Mouse (Mus musculus) heart, adult 2 months (tissue): ENCODE results near the gene Man1c1. TPM values are rescaled to one million over a fixed set of nuclear protein-coding genes. Genes with fewer than 3 reads are reported as not detected.

Experiments
- DNase-seq, 2 experiments: peaks; one replicate each; pipeline ENCODE4 v3.0.0; 2021
- H3K27ac ChIP-seq: fragments of 200-600 bp; 2 replicates; pipeline ENCODE4 v1.8.1; 2022
- H3K27me3 ChIP-seq: fragments of 200-500 bp; 2 replicates; pipeline ENCODE4 v1.6.1; 2012; ENCODE audit warnings: mild to moderate bottlenecking, low read length, inconsistent platforms, mixed read lengths; ENCODE audit not compliant: control insufficient read depth, insufficient read depth
- H3K36me3 ChIP-seq: fragments of 200-500 bp; 2 replicates; pipeline ENCODE4 v1.6.1; 2012; ENCODE audit warnings: low read length, inconsistent platforms; ENCODE audit not compliant: control insufficient read depth, insufficient read depth
- H3K4me1 ChIP-seq: fragments of 200-500 bp; 2 replicates; pipeline ENCODE4 v1.6.1; 2011; ENCODE audit warnings: low read length; ENCODE audit not compliant: control insufficient read depth, insufficient read depth
- H3K4me3 ChIP-seq: fragments of 200-600 bp; 2 replicates; pipeline ENCODE4 v1.8.1; 2022
- H3K79me2 ChIP-seq: fragments of 200-500 bp; replicated peaks from 2 replicates; pipeline ENCODE4 v1.6.1; 2012; ENCODE audit warnings: mild to moderate bottlenecking, inconsistent platforms, low read length, moderate library complexity, mixed read lengths; ENCODE audit not compliant: control insufficient read depth, insufficient read depth
- H3K9ac ChIP-seq: fragments of 200-500 bp; 2 replicates; pipeline ENCODE4 v1.6.1; 2012; ENCODE audit warnings: low read depth, mild to moderate bottlenecking, control low read depth, inconsistent platforms, low read length, mixed read lengths
- CTCF ChIP-seq: fragments of 200-600 bp; IDR thresholded peaks from 2 replicates; pipeline ENCODE4 v1.8.1; 2022; ENCODE audit warnings: antibody characterized with exemption, mild to moderate bottlenecking, moderate library complexity
- EP300 ChIP-seq: fragments of 200-500 bp; IDR thresholded peaks from 2 replicates; pipeline ENCODE4 v1.6.1; 2011; ENCODE audit warnings: low read depth, low read length, control low read depth; ENCODE audit not compliant: insufficient read depth
- POLR2A ChIP-seq: fragments of 200-500 bp; IDR thresholded peaks from 2 replicates; pipeline ENCODE4 v1.6.1; 2011; ENCODE audit warnings: mild to moderate bottlenecking, low read depth, low read length, control low read depth; ENCODE audit not compliant: insufficient read depth
- WGBS: fragments of 180-500 bp; shearing (Covaris S2); methylation state at CpG from one replicate; pipeline ENCODE4 v1.1.7; 2018; 5-methylcytosine and 5-hydroxymethylcytosine counted together
- intact Hi-C: fragments of 180-260 bp; cut with DNase I; formaldehyde crosslinking; loops from one replicate; pipeline ENCODE4 v1.15.1; 2025
- polyA plus RNA-seq: library from polyadenylated mRNA; depleted of rRNA; stranded (reverse); fragments of >200 nt; gene quantifications from 2 replicates; pipeline ENCODE4 v1.2.3, GENCODE M21; 2012
- total RNA-seq, 2 experiments: library from RNA; stranded (reverse); gene quantifications; 2 replicates each; pipeline ENCODE4 v1.2.3; 2021

Man1c1 gene
- total and polyA plus RNA-seq, 3 experiments: 14.1 to 28.4 (median 24.8) TPM

DNA sequence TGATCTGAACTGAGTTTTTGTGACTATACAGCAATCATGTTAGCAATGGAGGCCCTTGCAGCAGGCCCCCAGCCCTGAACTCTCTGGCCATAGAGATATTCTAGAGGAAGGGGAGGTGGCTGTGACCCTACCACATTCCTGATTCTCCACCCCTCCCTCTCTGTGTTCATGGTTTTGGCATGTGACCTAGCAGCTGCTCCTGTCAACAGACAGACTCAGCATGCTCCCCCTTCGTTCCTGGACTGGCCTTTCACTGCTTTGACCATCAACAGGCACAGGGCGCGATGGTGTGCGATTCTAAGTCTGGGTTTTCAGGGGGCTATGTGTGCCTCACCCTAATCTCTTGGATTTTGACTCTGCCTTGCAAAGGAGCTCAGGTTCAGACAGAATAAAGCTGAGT is 86.3 kb downstream of the Man1c1 start:
- Histone ChIP-seq H3K79me2 (no peaks in the 10 kb centered on the region), H3K36me3 (no peaks in the 10 kb centered on the region), H3K9ac (no peak overlapping the region), H3K27ac (no peak overlapping the region), H3K4me3 (no peak overlapping the region), H3K27me3 (no peaks in the 10 kb centered on the region), H3K4me1 (no peaks in the 10 kb centered on the region)
- DNase-seq: no peak
- TF ChIP-seq POLR2A: no peak
- TF ChIP-seq EP300: no peak
- no peak for TF ChIP-seq CTCF
- intact Hi-C loops: no loop called here
- 82% methylated on average over 4 of the region's 4 CpGs for WGBS

DNA sequence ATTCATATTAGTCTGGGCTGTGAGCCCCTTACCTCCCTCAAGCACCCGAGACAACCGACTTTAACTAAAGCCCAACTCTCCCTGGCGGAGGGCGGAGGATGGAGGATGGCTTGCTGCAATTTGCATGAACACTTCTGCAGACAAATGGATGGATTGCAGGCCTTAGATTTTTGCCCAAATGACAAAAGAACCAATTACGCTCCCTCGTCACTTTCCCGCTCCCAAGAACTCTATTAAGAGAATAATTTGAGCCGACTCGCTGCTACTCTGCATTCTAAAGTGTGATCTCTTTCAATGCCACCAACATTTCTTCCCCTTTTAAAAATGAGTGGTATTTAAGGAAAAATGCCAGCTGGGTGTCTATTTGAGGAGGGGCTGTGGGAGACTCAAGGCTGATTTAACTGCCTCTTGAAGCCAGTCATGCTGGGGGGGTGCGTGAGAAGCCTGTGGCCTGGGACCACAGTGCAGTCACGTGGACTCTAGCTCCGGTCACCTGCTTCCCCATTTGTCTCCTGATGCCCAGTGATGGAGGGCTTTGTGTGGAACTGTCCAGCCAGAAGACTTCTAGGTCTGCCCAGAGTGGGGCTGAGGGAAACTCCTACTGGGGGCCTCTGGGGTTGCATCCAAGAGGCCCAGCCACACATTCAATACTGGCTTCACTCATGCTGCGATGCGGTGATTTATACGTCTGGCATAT is 88.0 kb downstream of the Man1c1 start:
- H3K9ac ChIP-seq: no peak overlapping the region
- H3K4me1 ChIP-seq: peaks cover 8% of the 10 kb centered on the region
- 93% methylated on average over 15 of the region's 15 CpGs for WGBS
- H3K27ac ChIP-seq: no peak overlapping the region
- H3K79me2 ChIP-seq: no peaks in the 10 kb centered on the region
- no peak overlapping the region for H3K4me3 ChIP-seq
- no peak for DNase-seq
- intact Hi-C loops: no loop called here
- H3K27me3 ChIP-seq: no peaks in the 10 kb centered on the region
- no peak for TF ChIP-seq CTCF
- no peaks in the 10 kb centered on the region for H3K36me3 ChIP-seq

DNA sequence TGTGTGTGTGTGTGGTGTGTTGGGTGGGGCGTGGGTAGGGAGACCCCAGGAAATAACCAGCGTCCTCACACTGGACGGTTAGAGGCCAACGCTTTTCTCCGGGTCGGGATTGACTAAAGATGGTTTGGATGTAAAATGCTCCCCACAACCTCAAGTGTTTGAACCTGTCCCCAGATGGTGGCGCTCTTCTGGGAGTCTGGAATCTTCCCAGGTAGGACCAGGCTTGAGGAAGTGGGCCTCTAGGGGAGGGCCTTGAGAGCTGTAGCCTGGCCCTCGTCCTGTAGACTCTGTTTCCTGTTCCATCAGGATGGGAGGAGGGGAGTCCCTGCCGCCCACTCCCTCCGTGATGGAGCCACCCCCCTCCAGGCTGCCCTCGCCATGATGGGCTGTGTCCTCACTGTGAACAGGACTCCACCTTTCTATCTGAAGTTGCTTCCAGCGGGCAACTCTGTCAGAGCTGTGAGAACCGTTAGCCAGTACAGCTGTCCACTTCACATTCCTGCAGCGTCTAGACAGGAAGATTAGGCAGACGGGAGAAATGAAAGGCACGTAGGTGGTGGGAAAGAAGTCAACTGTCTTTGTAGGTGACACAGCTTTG is 91.9 kb downstream of the Man1c1 start:
- peak in 1 of 2 experiments; percentile 60 for DNase-seq
- Histone ChIP-seq H3K27ac (peak overlapping the region; percentile 2; the same call in 1 of the 2 replicates), H3K27me3 (no peaks in the 10 kb centered on the region)

DNA sequence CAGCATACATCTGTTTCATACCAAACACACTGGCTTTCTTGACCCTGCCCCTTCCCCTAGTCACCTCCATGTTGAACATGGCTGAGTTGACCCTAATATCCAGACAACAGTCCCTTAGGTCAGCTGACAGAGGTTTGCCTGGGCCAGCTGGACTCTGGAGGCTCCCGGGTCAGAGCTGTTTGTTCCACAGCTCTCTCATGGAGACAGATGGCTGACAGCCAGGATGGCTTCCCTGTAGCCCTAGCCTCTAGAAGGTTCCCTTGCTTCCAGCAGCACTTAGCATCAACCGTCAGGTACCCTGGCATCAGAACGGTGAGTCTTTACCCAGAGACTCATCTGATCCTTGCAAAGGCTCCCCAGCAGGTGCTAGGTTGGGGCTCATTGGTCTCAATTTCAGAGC is 93.5 kb downstream of the Man1c1 start:
- H3K9ac ChIP-seq: no peak overlapping the region
- DNase-seq: peak; percentile 58 to 64
- H3K4me1 ChIP-seq: peaks cover 18% of the 10 kb centered on the region
- WGBS: 46% methylated on average over 3 of the region's 3 CpGs
- intact Hi-C loops: no loop called here
- H3K4me3 ChIP-seq: no peak overlapping the region
- no peak overlapping the region for H3K27ac ChIP-seq
- H3K27me3 ChIP-seq: no peaks in the 10 kb centered on the region
- TF ChIP-seq EP300 (no peak), CTCF (no peak), POLR2A (no peak)
- H3K79me2 ChIP-seq: no peaks in the 10 kb centered on the region
- no peaks in the 10 kb centered on the region for H3K36me3 ChIP-seq

More for the DNA sequence above, 91.9 kb downstream of the Man1c1 start:
- Histone ChIP-seq H3K9ac (no peak overlapping the region), H3K79me2 (no peaks in the 10 kb centered on the region), H3K4me3 (no peak overlapping the region), H3K36me3 (no peaks in the 10 kb centered on the region), H3K4me1 (peaks cover 13% of the 10 kb centered on the region)
- 45% methylated on average over 16 of the region's 16 CpGs for WGBS
- intact Hi-C loops: no loop called here
- TF ChIP-seq EP300: peak; percentile 73
- no peak for TF ChIP-seq POLR2A
- peak; percentile 29 for TF ChIP-seq CTCF

DNA sequence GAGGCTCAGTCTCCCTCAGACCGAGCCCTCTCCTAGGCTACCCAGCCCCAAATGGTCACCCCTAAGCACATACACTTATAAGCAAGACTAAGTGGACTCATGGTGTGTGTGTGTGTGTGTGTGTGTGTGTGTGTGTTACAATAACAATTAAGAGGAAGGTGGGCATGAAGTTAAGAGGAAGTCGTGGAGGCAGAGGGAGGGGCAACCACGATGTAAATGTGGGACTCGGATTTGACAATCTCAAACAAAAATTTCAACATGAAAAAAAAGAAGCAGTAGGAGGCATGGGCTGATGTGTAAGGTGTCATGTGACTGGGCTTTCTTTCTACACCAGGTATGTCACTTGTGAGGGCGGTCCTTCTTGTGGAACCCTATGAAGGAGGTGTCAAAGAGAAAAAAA is 96.4 kb downstream of the Man1c1 start:
- TF ChIP-seq POLR2A: no peak
- no peak for TF ChIP-seq CTCF
- TF ChIP-seq EP300: no peak
- Histone ChIP-seq H3K79me2 (no peaks in the 10 kb centered on the region), H3K27ac (no peak overlapping the region), H3K4me1 (peaks cover 23% of the 10 kb centered on the region), H3K9ac (no peak overlapping the region), H3K36me3 (no peaks in the 10 kb centered on the region), H3K4me3 (no peak overlapping the region), H3K27me3 (no peaks in the 10 kb centered on the region)
- no peak for DNase-seq
- WGBS: 68% methylated on average over 5 of the region's 5 CpGs
- intact Hi-C loops: no loop called here

DNA sequence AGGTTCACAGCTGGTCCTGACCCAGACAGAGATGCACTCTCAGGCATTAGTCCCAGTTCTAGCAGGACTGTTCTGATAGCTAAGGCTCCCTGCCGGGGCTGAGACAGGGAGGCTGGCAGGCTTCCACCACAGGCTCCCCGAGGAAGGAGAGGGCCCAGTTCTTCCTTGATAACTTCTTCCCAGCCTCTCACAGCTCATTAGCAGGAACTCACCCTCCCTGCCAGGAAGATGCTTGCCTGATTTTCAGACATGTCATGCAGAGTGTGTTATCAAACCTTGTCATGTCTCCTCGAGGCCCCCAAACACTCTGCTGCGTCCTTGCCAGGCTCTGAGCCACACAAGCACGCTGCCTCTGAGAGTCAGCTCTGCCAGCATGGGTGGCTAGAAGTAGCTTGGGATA is 98.0 kb downstream of the Man1c1 start:
- no peaks in the 10 kb centered on the region for H3K27me3 ChIP-seq
- no peak overlapping the region for H3K9ac ChIP-seq
- 8% methylated on average over 5 of the region's 5 CpGs for WGBS
- H3K36me3 ChIP-seq: no peaks in the 10 kb centered on the region
- H3K4me3 ChIP-seq: no peak overlapping the region
- intact Hi-C loops: no loop called here
- TF ChIP-seq EP300: no peak
- TF ChIP-seq POLR2A: no peak
- TF ChIP-seq CTCF: no peak
- peak; percentile 64 to 67 for DNase-seq
- no peaks in the 10 kb centered on the region for H3K79me2 ChIP-seq
- no peak overlapping the region; the same call in 1 of the 2 replicates for H3K27ac ChIP-seq
- peaks cover 28% of the 10 kb centered on the region for H3K4me1 ChIP-seq
